Mouse (Mus musculus): ENCODE data around the gene Clasrp. TPM values are rescaled to one million over a fixed set of nuclear protein-coding genes. Genes with fewer than 3 reads are reported as not detected.
A peak's percentile ranks its signal among the peaks of the same experiment; 100 is the strongest.

Gene Clasrp
- polyA plus RNA-seq, 1 experiment from 2014 or later = 50.5 TPM

GRCm38 (mm10) chr7:19563884-19564283 lies 40.4 kb downstream of the Clasrp start:
- no peak for DNase-seq (ENCODE audit: low spot score)
- no peak overlapping the region for H3K27ac ChIP-seq (ENCODE audit: low read depth, low read length)
- 90% methylated on average over 3 of the region's 3 CpGs for whole genome bisulfite sequencing
- ATAC-seq (ENCODE audit: low FRiP score) = no peak
- no peak overlapping the region for H3K4me3 ChIP-seq (ENCODE audit: low read depth, low read length)
- H3K9me3 ChIP-seq (ENCODE audit: control insufficient read depth, low read length) = no peaks in the 10 kb centered on the region
- peaks cover 10% of the 10 kb centered on the region for H3K4me1 ChIP-seq (replicated peaks; ENCODE audit: control insufficient read depth, insufficient read depth, low read length)
- H3K9ac ChIP-seq (ENCODE audit: low read depth, low read length) = no peak overlapping the region
- H3K4me2 ChIP-seq (replicated peaks; ENCODE audit: low read depth, low read length) = no peak overlapping the region
- H3K27me3 ChIP-seq (ENCODE audit: control insufficient read depth, insufficient read depth, low read length) = no peaks in the 10 kb centered on the region
- H3K36me3 ChIP-seq (ENCODE audit: control insufficient read depth, insufficient read depth, low read length) = peaks cover 12% of the 10 kb centered on the region

GRCm38 (mm10) chr7:19562643-19563410 lies 41.5 kb downstream of the Clasrp start, which contains the start of gene Ppp1r37:
Gene Ppp1r37 (minus strand): TSS chr7:19563076.
- H3K27me3 ChIP-seq (ENCODE audit: control insufficient read depth, insufficient read depth, low read length) = no peaks in the 10 kb centered on the region
- WGBS = 5% methylated on average over 19 of the region's 19 CpGs
- peaks cover 8% of the 10 kb centered on the region for H3K36me3 ChIP-seq (ENCODE audit: control insufficient read depth, insufficient read depth, low read length)
- H3K9me3 ChIP-seq (ENCODE audit: control insufficient read depth, low read length) = no peaks in the 10 kb centered on the region
- ATAC-seq (ENCODE audit: low FRiP score) (peak; percentile 48; the same call in 1 of the 2 replicates), DNase-seq (ENCODE audit: low spot score) (peak; percentile 54)
- H3K27ac ChIP-seq (ENCODE audit: low read depth, low read length) = peak within 1 kb of the TSS; percentile 76
- H3K4me3 ChIP-seq (ENCODE audit: low read depth, low read length) = peak within 1 kb of the TSS; percentile 85
- peak within 1 kb of the TSS; percentile 81 for H3K9ac ChIP-seq (ENCODE audit: low read depth, low read length)
- H3K4me1 ChIP-seq (replicated peaks; ENCODE audit: control insufficient read depth, insufficient read depth, low read length) = peaks cover 10% of the 10 kb centered on the region
- H3K4me2 ChIP-seq (replicated peaks; ENCODE audit: low read depth, low read length) = peak within 1 kb of the TSS; percentile 96

- H3K4me3 ChIP-seq (ENCODE audit: low read depth, low read length) = peak overlapping the region; percentile 85
- under 1% methylated on average over 102 of the region's 102 CpGs for WGBS
- DNase-seq (ENCODE audit: low spot score) = peak; percentile 98
- H3K36me3 ChIP-seq (ENCODE audit: control insufficient read depth, insufficient read depth, low read length) = peaks cover 8% of the 10 kb centered on the region
- H3K4me1 ChIP-seq (replicated peaks; ENCODE audit: control insufficient read depth, insufficient read depth, low read length) = peaks cover 10% of the 10 kb centered on the region
- H3K27ac ChIP-seq (ENCODE audit: low read depth, low read length) = peak overlapping the region; percentile 76
- peak overlapping the region; percentile 96 for H3K4me2 ChIP-seq (replicated peaks; ENCODE audit: low read depth, low read length)
- H3K9me3 ChIP-seq (ENCODE audit: control insufficient read depth, low read length) = no peaks in the 10 kb centered on the region
- no peaks in the 10 kb centered on the region for H3K27me3 ChIP-seq (ENCODE audit: control insufficient read depth, insufficient read depth, low read length)
- ATAC-seq (ENCODE audit: low FRiP score) = peak; percentile 93
- H3K9ac ChIP-seq (ENCODE audit: low read depth, low read length) = peak overlapping the region; percentile 81
Measured at GRCm38 (mm10) chr7:19561765-19562642, 42.3 kb downstream of the Clasrp start.

- Histone ChIP-seq H3K9me3 (ENCODE audit: control insufficient read depth, low read length) (no peaks in the 10 kb centered on the region), H3K4me2 (replicated peaks; ENCODE audit: low read depth, low read length) (peak overlapping the region; percentile 96), H3K36me3 (ENCODE audit: control insufficient read depth, insufficient read depth, low read length) (peaks cover 8% of the 10 kb centered on the region), H3K4me1 (replicated peaks; ENCODE audit: control insufficient read depth, insufficient read depth, low read length) (peaks cover 10% of the 10 kb centered on the region), H3K9ac (ENCODE audit: low read depth, low read length) (peak overlapping the region; percentile 81), H3K4me3 (ENCODE audit: low read depth, low read length) (peak overlapping the region; percentile 85), H3K27me3 (ENCODE audit: control insufficient read depth, insufficient read depth, low read length) (no peaks in the 10 kb centered on the region), H3K27ac (ENCODE audit: low read depth, low read length) (peak overlapping the region; percentile 76; the same call in 1 of the 2 replicates)
- under 1% methylated on average over 11 of the region's 11 CpGs for WGBS
- ATAC-seq (ENCODE audit: low FRiP score) (no peak), DNase-seq (ENCODE audit: low spot score) (no peak)
Measured at GRCm38 (mm10) chr7:19561431-19561764, 42.9 kb downstream of the Clasrp start.

- 30% methylated on average over 11 of the region's 11 CpGs for WGBS
- peaks cover 8% of the 10 kb centered on the region for H3K36me3 ChIP-seq (ENCODE audit: control insufficient read depth, insufficient read depth, low read length)
- H3K27me3 ChIP-seq (ENCODE audit: control insufficient read depth, insufficient read depth, low read length) = no peaks in the 10 kb centered on the region
- ATAC-seq (ENCODE audit: low FRiP score) (no peak), DNase-seq (ENCODE audit: low spot score) (peak; percentile 28)
- H3K4me2 ChIP-seq (replicated peaks; ENCODE audit: low read depth, low read length) = peak overlapping the region; percentile 96
- H3K4me1 ChIP-seq (replicated peaks; ENCODE audit: control insufficient read depth, insufficient read depth, low read length) = peaks cover 10% of the 10 kb centered on the region
- no peak overlapping the region for H3K27ac ChIP-seq (ENCODE audit: low read depth, low read length)
- peak overlapping the region; percentile 85 for H3K4me3 ChIP-seq (ENCODE audit: low read depth, low read length)
- no peaks in the 10 kb centered on the region for H3K9me3 ChIP-seq (ENCODE audit: control insufficient read depth, low read length)
- peak overlapping the region; percentile 81 for H3K9ac ChIP-seq (ENCODE audit: low read depth, low read length)
Measured at GRCm38 (mm10) chr7:19560491-19561260, 43.6 kb downstream of the Clasrp start.

GRCm38 (mm10) chr7:19558965-19559364 lies 45.3 kb downstream of the Clasrp start:
- 40% methylated on average over 2 of the region's 2 CpGs for WGBS
- no peaks in the 10 kb centered on the region for H3K36me3 ChIP-seq (ENCODE audit: control insufficient read depth, insufficient read depth, low read length)
- H3K4me3 ChIP-seq (ENCODE audit: low read depth, low read length) = no peak overlapping the region; the same call in 1 of the 2 replicates
- no peak overlapping the region for H3K9ac ChIP-seq (ENCODE audit: low read depth, low read length)
- DNase-seq (ENCODE audit: low spot score) = peak; percentile 74
- no peaks in the 10 kb centered on the region for H3K9me3 ChIP-seq (ENCODE audit: control insufficient read depth, low read length)
- no peak overlapping the region for H3K4me2 ChIP-seq (replicated peaks; ENCODE audit: low read depth, low read length)
- peaks cover 10% of the 10 kb centered on the region for H3K4me1 ChIP-seq (replicated peaks; ENCODE audit: control insufficient read depth, insufficient read depth, low read length)
- H3K27me3 ChIP-seq (ENCODE audit: control insufficient read depth, insufficient read depth, low read length) = no peaks in the 10 kb centered on the region
- no peak for ATAC-seq (ENCODE audit: low FRiP score)
- H3K27ac ChIP-seq (ENCODE audit: low read depth, low read length) = no peak overlapping the region

- no peak for DNase-seq (ENCODE audit: low spot score)
- no peaks in the 10 kb centered on the region for H3K9me3 ChIP-seq (ENCODE audit: control insufficient read depth, low read length)
- peaks cover 10% of the 10 kb centered on the region for H3K4me1 ChIP-seq (replicated peaks; ENCODE audit: control insufficient read depth, insufficient read depth, low read length)
- H3K4me2 ChIP-seq (replicated peaks; ENCODE audit: low read depth, low read length) = no peak overlapping the region
- ATAC-seq (ENCODE audit: low FRiP score) = no peak
- H3K36me3 ChIP-seq (ENCODE audit: control insufficient read depth, insufficient read depth, low read length) = no peaks in the 10 kb centered on the region
- H3K27me3 ChIP-seq (ENCODE audit: control insufficient read depth, insufficient read depth, low read length) = no peaks in the 10 kb centered on the region
- 96% methylated on average over 6 of the region's 6 CpGs for WGBS
- H3K9ac ChIP-seq (ENCODE audit: low read depth, low read length) = no peak overlapping the region
- no peak overlapping the region for H3K4me3 ChIP-seq (ENCODE audit: low read depth, low read length)
- no peak overlapping the region for H3K27ac ChIP-seq (ENCODE audit: low read depth, low read length)
Measured at GRCm38 (mm10) chr7:19557982-19558900, 46.0 kb downstream of the Clasrp start.

Data from hindbrain, embryonic 11.5 days (tissue).